Mouse (Mus musculus) embryonic fibroblast, embryonic 13.5 days (primary cell): ENCODE results near the gene Aqp11.

Source experiments
- CTCF ChIP-seq: IDR thresholded peaks from 2 replicates; pipeline ENCODE4 v1.5.1; 2011; ENCODE audit warnings: mild to moderate bottlenecking, control low read depth, low read length, moderate library complexity, borderline replicate concordance; ENCODE audit not compliant: insufficient read depth
- POLR2A ChIP-seq: IDR thresholded peaks from 2 replicates; pipeline ENCODE4 v1.6.1; 2011; ENCODE audit warnings: low read depth, mild to moderate bottlenecking, control low read depth, low read length, moderate library complexity

GRCm38 (mm10) chr7:97749207-97750190, 11.4 kb upstream of the Aqp11 start:
- TF ChIP-seq CTCF (no peak), POLR2A (no peak)
